Mouse (Mus musculus): ENCODE data around the gene Arl16. TPM values are rescaled to one million over a fixed set of nuclear protein-coding genes. Genes with fewer than 3 reads are reported as not detected.

Arl16 gene
- total RNA-seq, 2 experiments from 2014 or later = 11.4 to 11.8 TPM

Other genes starting within 250 kb of the Arl16 start
- gene Bahcc1, start 234.7 kb downstream of the Arl16 start, total RNA-seq (2021) = 1 to 10 TPM; 3.4 to 8.1 TPM
- 100 to 1,000 TPM; 308 to 391 TPM for gene Actg1, start 119.1 kb downstream of the Arl16 start, total RNA-seq (2021)
- under 1 TPM; 0.16 to 0.39 TPM for gene Fscn2, start 106.1 kb downstream of the Arl16 start, total RNA-seq (2021)
- 10 to 100 TPM; 11.2 to 16.0 TPM for gene Faap100, start 88.8 kb downstream of the Arl16 start, total RNA-seq (2021)
- gene Nploc4, start 29.9 kb downstream of the Arl16 start, total RNA-seq (2021) = 10 to 100 TPM; 55.1 to 61.7 TPM
- not detected for gene Tspan10, start 25.0 kb downstream of the Arl16 start, total RNA-seq (2021)
- under 1 TPM; 0.16 to 0.35 TPM for gene Pde6g, start 14.1 kb downstream of the Arl16 start, total RNA-seq (2021)
- gene Oxld1, start 9.5 kb downstream of the Arl16 start, total RNA-seq (2021) = 10 to 100 TPM; 26.5 to 29.0 TPM
- gene Ccdc137, start 9.5 kb downstream of the Arl16 start, total RNA-seq (2021) = 1 to 10 TPM; 4.3 to 5.3 TPM
- 100 to 1,000 TPM; 133 to 143 TPM for gene Mrpl12, start 17.0 kb upstream of the Arl16 start, total RNA-seq (2021)
- 1 to 10 TPM; 5.1 to 7.0 TPM for gene Slc25a10, start 24.2 kb upstream of the Arl16 start, total RNA-seq (2021)
- gene Gcgr, start 63.1 kb upstream of the Arl16 start, total RNA-seq (2021) = under 1 TPM in 1 of 2 experiments, not detected in 1; 0.38 TPM
- gene Mcrip1, start 82.1 kb upstream of the Arl16 start, total RNA-seq (2021) = 10 to 100 TPM; 31.1 to 33.3 TPM
- gene Ppp1r27, start 83.5 kb upstream of the Arl16 start, total RNA-seq (2021) = 100 to 1,000 TPM; 159 to 234 TPM
- gene P4hb, start 105.6 kb upstream of the Arl16 start, total RNA-seq (2021) = 100 to 1,000 TPM; 264 to 301 TPM
- gene Arhgdia, start 114.0 kb upstream of the Arl16 start, total RNA-seq (2021) = 100 to 1,000 TPM; 118 to 144 TPM
- gene Alyref, start 130.8 kb upstream of the Arl16 start, total RNA-seq (2021) = 10 to 100 TPM; 44.6 to 60.9 TPM
- gene Anapc11, start 130.8 kb upstream of the Arl16 start, total RNA-seq (2021) = 10 to 100 TPM; 54.0 to 55.6 TPM
- not detected for gene Npb, start 140.9 kb upstream of the Arl16 start, total RNA-seq (2021)
- 10 to 100 TPM; 25.7 to 25.8 TPM for gene Pcyt2, start 150.3 kb upstream of the Arl16 start, total RNA-seq (2021)
- 1 to 10 TPM; 5.2 to 5.4 TPM for gene Sirt7, start 157.6 kb upstream of the Arl16 start, total RNA-seq (2021)
- gene Mafg, start 166.0 kb upstream of the Arl16 start, total RNA-seq (2021) = 10 to 100 TPM; 29.9 to 33.1 TPM
- 10 to 100 TPM; 10.3 to 13.3 TPM for gene Pycr1, start 176.2 kb upstream of the Arl16 start, total RNA-seq (2021)
- gene Myadml2, start 180.6 kb upstream of the Arl16 start, total RNA-seq (2021) = 100 to 1,000 TPM; 111 to 136 TPM
- gene Notum, start 193.6 kb upstream of the Arl16 start, total RNA-seq (2021) = under 1 TPM in 1 of 2 experiments, not detected in 1; 0.39 TPM
- 10 to 100 TPM; 25.0 to 26.9 TPM for gene Aspscr1, start 205.4 kb upstream of the Arl16 start, total RNA-seq (2021)
- gene Cenpx, start 246.1 kb upstream of the Arl16 start, total RNA-seq (2021) = 10 to 100 TPM; 25.7 to 33.3 TPM
- 1 to 10 TPM; 5.2 to 5.4 TPM for gene Lrrc45, start 246.3 kb upstream of the Arl16 start, total RNA-seq (2021)